Mouse (Mus musculus): Measurements from ENCODE around the gene Lep.

The Lep gene

DNA sequence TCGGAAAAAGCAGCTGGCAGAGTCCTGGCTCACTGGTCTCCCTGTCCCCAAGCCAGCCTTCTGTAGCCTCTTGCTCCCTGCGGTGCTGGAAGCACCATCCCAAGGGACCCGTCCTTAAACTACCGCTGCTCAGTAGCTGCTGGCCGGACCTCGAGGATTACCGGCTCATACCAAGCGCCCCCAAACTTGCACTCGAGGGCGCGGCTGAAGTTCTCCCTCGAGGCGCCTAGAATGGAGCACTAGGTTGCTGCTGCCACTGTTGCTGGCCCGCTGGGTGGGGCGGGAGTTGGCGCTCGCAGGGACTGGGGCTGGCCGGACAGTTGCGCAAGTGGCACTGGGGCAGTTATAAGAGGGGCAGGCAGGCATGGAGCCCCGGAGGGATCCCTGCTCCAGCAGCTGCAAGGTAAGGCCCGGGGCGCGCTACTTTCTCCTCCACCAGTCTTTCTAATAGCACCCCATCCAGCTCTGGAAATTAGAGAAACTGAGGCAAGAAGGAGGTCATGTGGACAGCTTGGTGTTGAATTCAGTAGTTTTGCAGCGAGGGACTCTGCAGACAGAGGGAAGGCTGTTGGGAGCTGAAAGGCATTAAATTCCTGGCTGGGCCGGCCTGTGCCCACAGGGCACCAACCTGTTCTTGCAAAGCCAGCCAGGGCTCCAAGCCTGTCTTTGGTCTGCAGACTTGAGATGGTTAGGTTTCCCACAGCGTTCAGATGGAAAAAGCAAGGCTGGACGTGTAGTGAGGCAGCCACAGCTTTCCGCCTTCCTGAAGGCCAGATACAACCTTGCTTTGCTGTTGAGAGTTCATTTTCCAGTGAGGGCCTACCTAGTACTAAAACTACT is at the start of gene Lep:
Gene Lep, plus strand, starts transcription at position 375 of the 840 bp plus-strand sequence.
- no peak for DNase-seq (ENCODE audit: extremely low spot score, low spot score)

DNA sequence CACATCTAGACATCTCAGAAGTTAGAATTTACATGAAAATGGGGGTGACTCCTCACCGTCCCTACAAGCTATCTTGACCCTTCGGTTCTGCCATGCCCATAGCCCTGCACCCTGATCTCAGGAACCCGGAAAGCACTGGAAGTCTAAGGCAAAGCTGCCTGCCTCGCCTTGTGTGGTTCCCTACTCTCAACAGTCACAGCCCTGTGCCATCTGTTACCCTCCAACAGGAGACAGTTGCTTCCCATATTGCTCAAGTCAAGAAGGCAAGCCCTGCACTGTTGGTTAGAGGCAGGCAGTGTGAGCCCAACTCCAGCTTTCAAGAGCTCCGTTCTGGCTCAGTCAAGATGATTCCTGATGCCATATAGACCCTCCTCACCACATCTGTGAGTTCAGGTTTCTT is 48.4 kb upstream of the Lep start:
- no peak for DNase-seq (ENCODE audit: extremely low spot score, low spot score)

DNA sequence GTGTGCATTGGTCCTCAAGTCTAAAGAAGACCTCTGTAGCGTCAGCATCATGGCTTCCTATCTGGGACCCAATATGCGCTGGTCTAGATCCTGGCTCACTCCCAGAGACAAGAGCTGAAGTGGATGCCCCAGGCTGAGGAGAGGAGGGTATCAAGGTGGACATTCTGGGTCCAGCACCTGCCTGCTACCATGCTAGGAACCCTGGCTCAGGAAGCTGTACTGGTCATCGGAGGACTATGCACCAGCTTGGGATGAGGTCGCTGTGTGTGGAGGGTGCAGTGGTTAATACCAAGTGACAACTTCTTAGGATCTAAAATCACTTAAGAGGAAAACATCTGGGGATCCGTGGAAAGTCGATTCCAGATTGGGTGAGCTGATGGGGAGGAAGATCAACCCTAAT is 46.8 kb upstream of the Lep start:
- no peak for DNase-seq (ENCODE audit: extremely low spot score, low spot score)

DNA sequence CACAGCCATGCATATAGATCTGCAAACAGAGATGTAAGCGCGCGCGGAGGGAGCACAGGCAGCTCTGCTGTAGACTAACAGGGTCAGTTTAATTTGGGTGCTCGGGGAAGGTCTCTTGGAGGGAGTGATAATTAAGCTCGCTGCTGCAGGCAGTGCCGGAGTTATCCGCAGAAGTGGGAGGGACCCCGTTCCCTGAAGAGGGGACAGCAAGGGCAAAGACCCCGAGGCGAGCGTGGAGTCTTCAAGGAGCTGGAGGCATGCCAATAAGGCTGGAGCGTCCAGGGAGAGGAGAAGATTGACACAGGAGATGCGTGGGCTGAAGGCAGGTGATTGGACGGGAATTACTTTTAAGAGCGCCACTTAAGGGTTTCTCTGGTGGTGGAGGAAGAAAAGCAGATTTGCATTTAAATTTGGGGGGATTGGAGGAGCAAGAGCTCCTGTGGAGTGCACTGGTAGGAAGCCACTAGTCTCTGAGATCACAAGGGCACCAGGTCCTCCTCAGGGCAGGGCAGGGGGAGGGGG is 43.1 kb upstream of the Lep start:
- peak; percentile 22 for DNase-seq (ENCODE audit: extremely low spot score, low spot score)

DNA sequence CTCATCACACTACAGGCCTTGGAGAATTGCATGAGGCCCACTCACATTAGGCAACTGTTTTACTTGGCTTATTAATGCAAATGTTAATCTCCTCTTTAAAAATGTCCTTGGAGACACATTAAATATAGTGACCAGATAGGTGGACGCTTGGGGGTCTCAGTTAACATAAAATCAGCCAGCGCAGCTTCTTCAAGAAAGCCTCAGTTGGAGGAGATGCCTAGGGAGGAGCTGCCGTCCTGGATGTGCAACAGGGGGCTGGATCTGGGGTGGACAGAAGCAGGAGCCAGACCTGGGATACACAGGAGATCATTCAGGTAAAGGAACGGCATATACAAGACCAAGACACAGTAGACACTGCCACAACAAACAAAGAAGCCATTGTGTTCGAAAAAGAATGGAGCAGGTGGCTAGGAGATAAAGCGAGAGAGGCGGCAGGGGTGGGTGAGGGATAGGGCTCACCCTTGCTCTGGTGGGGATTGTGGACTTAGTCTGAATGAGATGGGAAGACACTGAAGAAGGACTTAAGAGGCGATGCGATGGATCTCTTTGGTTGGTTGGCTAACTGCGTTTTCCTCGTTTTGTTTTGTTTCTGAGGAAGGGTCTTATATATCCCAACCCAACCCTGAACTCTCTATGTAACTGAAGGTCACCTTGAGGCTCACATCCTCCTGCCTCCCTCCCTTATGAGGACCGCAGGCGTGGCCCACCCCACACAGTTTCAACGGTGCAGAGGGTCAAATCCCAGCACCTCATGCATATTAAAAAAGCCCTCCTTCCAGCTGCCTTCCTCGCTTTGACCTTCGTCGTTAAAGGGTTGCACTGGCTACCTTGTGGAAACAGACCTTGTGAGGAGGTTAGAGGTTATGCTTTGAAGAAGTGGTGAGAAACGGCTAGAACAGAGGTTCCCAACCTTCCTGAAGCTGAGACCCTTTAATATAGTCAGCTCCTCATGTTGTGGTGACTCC is 40.0 kb upstream of the Lep start:
- no peak for DNase-seq (ENCODE audit: extremely low spot score, low spot score)

DNA sequence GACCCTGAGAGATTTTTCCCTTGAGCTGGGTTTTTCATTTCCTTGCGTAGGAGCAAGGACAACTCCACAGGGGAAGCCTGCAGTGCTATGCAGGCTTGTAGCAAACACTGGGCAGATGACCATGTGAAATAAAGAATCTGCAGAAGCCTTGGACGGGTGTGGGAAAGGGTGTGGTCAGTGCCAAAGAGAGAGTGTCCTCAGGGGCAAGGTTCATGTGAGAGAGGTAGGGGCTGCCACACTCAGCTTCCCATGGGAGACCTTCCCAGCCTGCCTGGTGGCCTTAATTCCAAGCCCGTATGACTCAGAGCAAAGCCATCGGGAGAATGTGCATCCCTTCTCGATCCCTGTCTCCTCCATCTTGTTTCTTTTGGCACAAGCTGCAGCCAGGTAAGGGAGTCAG is 39.1 kb upstream of the Lep start:
- DNase-seq (ENCODE audit: extremely low spot score, low spot score) = no peak

DNA sequence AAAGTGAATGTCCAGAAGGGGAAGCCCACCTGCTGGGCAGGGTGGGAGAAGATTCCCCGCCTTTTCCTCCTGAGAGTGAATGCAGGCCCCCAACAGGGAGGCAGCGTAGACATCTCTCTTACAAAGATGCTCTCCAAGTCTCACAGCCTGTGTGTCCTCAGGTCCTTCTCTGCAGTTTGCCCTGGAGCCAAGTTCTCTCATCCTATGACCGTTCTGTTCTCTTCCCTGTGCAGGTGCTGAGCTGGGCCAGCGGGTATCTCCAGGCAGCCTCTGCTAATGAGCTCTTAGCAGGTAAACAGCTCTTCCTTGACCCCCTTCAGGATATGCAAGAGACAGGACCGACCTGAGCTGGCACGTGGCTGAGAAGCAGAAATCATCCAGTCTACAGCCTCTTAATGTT is 38.5 kb upstream of the Lep start:
- DNase-seq (ENCODE audit: extremely low spot score, low spot score) = no peak

DNA sequence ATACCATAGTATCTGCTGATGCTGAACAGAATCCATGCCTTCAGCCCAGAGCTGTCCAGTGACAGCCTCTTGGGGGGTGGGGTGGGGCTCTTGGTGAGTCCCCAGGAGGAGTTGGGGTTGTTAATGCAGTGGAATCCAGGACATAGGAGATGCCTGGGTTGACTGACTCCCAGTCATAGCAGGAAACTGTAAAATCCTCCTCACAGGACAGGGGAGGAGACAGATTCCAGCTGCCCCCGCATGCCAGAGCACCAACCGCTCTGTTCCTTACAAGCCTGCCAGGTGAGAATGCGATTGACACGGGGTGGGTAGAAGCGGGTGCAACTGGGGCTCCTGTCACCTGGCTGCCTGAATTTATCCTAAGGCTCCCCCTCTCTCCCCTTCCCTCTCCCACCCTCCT is 37.9 kb upstream of the Lep start:
- DNase-seq (ENCODE audit: extremely low spot score, low spot score) = no peak

DNA sequence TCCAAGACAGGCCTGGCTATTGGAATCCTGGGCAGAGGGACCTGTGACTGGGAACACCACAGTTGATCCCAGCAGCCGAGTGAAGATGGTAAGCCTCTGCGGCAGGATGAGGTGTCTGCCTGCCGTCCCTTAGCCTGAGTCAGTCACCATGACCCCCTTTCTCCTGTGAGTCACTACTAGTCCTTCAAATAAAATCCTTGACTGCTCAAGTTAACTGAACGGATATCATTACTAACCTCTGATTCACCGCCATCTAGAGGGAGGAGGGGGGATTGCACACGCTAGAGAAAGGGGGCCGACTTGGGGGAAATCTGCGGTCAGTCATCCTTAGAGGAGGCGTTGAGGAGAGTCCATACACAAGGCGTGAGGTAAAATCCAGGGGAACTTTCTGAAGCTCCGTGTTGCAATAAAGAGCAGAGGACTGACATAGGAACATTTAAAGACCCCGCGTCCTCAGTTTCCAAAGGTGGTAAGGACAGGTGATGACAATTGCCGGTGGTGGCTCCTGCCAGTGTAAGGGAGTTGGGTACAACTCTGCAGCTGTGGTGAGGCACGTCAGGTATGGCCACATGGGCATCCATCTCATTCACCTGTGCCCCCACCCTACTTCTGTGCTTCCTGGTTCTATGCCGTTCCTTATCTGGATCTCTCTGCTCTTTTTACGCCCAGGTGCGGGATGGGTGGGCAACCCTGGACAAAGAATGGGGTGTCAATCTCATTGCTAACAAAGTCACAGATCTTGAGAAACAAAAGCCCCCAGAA is 36.6 kb upstream of the Lep start:
- peak; percentile 74 for DNase-seq (ENCODE audit: extremely low spot score, low spot score)

DNA sequence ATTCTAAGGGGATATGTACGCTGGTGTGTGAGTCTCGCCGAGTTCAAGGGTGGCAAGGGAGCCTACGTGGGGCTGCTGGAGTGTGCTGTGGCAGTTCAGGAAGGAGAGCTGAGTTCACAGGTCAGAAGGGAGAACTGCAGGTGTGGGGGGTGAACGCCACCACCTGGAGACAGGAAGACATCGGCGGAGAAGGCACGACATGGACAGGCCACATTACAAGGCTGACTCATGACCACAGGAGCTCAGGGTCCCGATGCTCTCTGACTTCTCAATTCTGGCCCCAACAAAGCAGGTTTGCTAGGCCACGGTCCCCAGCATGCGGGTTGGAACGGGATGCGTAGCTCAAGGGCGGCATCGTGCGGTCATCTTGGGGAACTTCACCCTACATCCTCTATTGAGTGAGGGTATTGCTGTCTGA is 36.0 kb upstream of the Lep start:
- peak; percentile 83 for DNase-seq (ENCODE audit: extremely low spot score, low spot score)

DNA sequence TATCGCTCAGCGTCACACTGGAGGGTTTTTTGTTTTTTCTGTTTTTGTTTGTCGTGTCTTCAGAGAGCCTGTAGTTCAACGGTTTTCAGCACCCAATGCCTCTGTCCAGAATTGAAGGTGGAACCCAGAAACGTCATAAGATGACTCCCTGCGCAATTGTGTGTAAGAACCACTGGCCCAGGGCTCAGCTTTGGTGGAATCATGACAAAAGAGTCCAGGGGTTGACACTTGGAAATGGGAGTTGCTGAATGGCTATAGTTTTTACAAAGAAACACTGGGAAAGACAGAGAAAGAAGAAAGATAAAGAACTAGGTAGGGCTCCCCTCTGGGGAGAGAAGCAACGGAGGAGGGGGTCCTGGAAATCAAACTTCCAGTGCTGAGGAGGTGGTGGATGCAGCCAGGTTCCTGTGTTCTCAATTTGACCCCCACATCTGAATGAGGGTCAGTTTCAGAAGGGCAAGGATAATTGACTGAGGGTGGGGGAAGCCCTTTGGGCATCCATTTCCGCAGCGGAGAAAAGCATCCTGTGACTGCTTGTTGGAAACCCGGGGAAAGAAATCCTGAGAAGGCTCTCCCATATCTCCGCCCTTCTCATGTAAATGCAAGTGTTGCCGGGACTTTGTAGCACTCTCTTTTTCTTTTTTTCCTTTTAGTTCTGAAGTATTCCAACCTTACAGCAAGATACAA is 34.1 kb upstream of the Lep start:
- no peak for DNase-seq (ENCODE audit: extremely low spot score, low spot score)

DNA sequence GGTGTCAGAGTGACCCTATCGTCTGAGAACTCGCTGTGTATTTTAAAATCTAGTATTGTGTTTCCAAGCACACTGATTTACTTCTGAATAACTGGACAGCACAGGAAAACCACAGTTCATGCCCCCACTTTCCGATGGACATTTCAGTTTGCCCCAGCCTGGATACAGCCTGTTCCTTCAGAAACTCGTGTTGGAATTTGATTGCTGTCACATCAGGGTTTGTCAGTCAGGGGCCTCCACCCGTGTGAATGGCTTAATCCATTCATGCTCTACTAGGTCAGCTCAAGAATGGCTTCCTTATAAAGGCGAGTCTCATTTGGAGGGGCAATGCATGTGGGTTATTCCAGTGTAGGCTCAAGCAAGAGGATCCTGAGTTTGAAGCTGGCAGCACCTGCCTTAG is 33.3 kb upstream of the Lep start:
- DNase-seq (ENCODE audit: extremely low spot score, low spot score) = no peak

DNA sequence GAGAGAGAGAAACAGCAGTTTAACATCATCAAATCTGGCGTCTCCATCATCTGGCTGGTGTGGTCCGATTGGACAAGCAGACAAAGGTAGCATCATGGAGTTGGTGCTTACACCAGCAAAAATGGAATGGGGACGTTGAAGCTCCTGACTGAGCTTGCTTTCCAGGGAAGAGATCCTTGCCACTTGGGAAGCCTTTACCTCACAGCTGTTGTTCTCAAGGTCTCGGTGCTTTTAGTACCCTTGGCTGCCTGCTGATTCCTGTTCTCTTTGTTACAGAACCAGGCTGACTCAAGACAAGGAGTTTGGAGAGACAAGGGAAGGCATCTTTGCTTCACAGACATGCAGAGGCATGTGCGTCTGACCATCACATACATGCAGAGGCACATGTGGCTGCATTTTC is 31.9 kb upstream of the Lep start:
- DNase-seq (ENCODE audit: extremely low spot score, low spot score) = no peak

DNA sequence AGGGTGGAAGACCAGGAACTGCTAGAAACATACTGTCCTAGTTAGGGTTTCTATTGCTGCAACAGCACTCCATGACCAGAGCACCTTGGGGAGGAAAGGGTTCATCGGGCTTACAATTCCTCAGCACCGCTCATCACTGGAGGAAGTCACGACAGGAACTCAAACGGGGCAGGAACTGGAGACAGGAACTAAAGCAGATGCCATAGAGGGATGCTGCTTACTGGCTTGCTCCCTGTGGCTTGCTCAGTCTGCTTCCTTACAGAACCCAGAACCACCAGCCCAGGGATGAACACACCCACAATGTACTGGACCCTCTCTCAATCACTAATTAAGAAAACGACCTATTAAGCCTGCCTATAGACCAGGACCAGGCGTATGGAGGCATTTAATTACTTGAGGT is 30.5 kb upstream of the Lep start:
- no peak for DNase-seq (ENCODE audit: extremely low spot score, low spot score)

DNA sequence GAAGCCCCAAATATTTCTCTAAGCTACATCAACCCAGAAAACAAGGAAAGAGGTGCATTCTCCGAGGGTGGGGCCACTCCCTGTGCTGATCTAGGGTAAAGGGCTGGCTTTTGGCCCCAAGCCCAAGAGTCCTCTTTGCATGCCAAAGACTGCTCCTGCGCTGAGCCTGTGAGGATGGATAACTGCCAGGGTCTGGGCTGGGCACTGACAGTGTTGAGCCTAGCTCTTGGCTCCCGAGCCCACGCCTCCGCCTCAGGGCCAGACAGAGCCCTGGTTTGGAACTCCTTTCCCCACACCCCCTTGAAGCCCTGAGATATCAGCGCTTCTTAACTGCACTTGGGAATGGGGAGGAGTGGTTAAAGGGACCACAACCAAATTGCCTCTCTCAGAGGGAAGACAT is 28.8 kb upstream of the Lep start:
- DNase-seq (ENCODE audit: extremely low spot score, low spot score) = no peak

DNA sequence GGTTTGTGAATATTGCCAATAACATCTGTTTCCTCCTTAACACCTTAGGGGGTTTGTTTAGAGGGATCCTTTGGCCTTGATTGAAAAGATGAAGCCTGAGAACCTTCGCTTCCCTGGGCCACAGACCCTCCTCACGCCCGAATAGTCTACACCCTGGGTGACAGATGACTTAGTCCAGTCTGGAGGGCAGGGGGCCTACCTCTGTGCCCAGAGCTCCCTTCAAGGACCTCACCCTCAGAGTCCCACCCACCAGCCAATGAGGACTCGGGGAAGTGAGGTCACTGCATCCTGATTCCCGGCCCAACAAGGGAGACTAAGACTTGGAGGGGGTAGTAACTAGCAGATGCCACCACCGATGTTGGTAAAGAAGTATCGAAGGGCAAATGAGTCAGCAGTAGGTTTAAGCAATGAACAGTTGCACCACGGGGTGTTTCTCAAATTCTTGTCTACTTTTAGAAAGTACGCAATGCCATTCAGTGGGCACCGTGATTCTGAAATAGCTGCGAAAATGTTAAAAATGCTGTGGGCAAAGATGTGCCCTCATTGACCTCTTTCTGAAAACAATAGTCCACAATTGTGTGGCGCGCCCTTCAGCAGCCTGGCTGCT is 28.2 kb upstream of the Lep start:
- DNase-seq (ENCODE audit: extremely low spot score, low spot score) = no peak

DNA sequence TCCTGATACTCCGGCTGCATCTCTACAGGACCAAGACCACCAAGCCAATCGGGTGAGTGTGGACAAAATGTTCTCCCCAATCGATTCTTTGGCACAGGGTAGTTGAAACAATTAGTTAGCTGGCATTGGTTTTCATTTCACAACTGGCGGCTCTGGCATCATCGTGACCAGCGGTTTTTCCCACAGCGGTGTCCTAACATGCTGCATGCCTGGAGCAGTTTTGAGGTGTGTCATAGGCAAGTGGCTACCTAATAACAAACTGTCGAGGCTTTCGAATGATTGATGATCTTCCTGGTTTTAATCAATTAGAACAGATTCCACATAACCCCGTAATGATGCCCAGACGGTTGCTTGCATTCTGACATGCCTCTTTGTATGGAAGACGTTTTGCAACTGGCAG is 27.6 kb upstream of the Lep start:
- no peak for DNase-seq (ENCODE audit: extremely low spot score, low spot score)

DNA sequence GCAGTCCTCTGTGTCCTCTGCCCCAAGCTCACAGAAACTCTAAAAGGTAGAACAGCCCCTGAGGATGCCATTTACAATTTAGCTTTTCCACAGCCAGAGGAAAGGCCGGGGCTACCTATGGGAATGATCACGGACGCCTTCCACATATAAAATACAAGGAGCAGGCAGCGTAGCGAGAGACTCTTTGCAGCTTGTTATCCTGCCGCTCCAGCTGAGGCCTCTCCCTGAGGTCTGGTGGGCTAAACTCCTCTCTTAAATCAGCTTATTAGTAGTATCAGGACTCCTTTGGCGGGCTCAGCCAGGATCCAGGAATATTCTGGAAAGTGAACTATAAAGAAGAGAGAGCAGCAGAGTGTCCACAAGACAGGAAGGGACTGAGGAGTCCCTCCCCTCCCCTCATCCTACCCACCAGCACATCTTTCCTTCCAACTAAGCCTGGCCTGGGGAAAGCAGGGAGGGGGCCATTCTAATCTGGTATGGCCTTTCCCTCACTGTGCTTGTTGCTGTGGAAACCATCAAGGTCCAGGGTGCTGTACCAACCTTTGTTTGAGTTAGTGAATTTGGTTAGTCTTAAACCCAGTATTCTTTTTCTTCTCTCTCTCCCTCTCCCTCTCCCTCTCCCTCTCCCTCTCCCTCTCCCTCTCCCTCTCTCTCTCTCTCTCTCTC is 25.9 kb upstream of the Lep start:
- no peak for DNase-seq (ENCODE audit: extremely low spot score, low spot score)

DNA sequence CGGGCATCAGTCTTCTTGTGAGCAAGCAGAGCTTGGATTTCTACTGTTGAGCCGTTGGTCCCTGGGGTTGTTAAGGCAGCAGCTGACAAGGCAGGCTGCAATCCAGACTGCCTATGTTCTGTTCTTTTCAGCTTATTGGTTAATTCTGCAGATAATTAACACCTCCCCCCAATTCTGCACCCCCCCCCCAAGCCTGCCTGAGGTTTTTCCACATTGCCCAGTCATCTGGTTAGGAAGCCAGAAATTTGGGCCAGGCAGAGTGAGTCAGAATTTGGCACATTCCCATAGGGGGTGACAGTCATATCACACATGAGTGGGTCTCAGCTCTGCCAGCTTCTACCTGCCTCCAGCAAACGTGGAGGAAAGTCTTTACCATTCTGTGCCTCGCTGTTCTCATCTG is 23.3 kb upstream of the Lep start:
- DNase-seq (ENCODE audit: extremely low spot score, low spot score) = no peak

DNA sequence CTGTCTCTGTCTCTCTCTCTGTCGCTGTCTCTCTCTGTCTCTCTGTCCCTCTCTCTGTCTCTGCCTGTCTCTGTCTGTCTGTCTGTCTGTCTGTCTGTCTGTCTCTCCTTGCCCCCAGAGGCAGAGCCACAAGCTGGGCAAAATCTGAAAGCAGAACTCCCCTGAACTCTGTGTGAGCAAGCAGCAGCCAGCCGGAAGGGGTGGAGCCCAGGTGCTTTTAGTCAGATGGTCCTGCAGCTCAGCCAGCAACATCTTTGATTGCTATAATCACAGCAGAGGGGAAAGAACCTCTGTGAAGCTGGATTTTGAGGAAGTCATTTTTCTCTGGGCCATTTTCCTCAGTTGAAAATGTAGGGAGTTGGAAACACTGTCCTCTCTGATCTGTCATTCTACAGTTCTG is 19.8 kb upstream of the Lep start:
- no peak for DNase-seq (ENCODE audit: extremely low spot score, low spot score)
